10 mouse cellular contexts compared by ENCODE assay signal in genomic region chr14:79313439-79314175, GRCm38 (mm10). TPM values are rescaled to one million over a fixed set of nuclear protein-coding genes. Genes with fewer than 3 reads are reported as not detected.
DNase-seq lines count a peak whose midpoint lies in the region; ATAC-seq and TF ChIP-seq lines count a peak whose summit lies in the region.
"Had no signal": no experiment of that assay in that cellular context is flagged by ENCODE, and none has a peak within 500 bp of the region (broad histone marks: within the 10 kb centered on the region; RNA-seq: fewer than 3 reads in every experiment).

No protein-coding gene starts in this region.

- H3K4me1 ChIP-seq in forebrain, embryonic 12.5 days = peaks cover 5% of the 10 kb centered on the region
- peaks cover 21% of the 10 kb centered on the region for H3K4me1 ChIP-seq in liver, embryonic 16.5 days (ENCODE audit: control insufficient read depth, low read depth, low read length)

- peak overlapping the region; percentile 66 for H3K27ac ChIP-seq in left cerebral cortex, adult 2 months
- H3K27ac ChIP-seq in forebrain, embryonic 12.5 days = 0 out of 2 replicates have a peak overlapping the region, but pooled peaks have one; percentile 32
- no peak overlapping the region for H3K27ac ChIP-seq in liver, embryonic 16.5 days (ENCODE audit: low read length)
- H3K27ac ChIP-seq: macrophage had no signal

- H3K36me3 ChIP-seq in forebrain, embryonic 12.5 days (replicated peaks) = no peaks in the 10 kb centered on the region
- H3K36me3 ChIP-seq in liver, embryonic 16.5 days (ENCODE audit: control insufficient read depth, insufficient read depth) = no peaks in the 10 kb centered on the region

- no peaks in the 10 kb centered on the region for H3K9me3 ChIP-seq in forebrain, embryonic 12.5 days
- no peaks in the 10 kb centered on the region for H3K9me3 ChIP-seq in liver, embryonic 16.5 days (replicated peaks; ENCODE audit: control insufficient read depth, low read length)

- 57% methylated on average over 8 of the region's 8 CpGs for WGBS in forebrain, embryonic 12.5 days
- 43% methylated on average over 8 of the region's 8 CpGs for WGBS in liver, embryonic 16.5 days (ENCODE audit: insufficient replicate concordance)

- no peak overlapping the region for H3K4me2 ChIP-seq in forebrain, embryonic 12.5 days
- H3K4me2 ChIP-seq in liver, embryonic 16.5 days (ENCODE audit: low read depth, low read length) = no peak overlapping the region

- H3K9ac ChIP-seq in forebrain, embryonic 12.5 days = no peak overlapping the region
- no peak overlapping the region for H3K9ac ChIP-seq in liver, embryonic 16.5 days (ENCODE audit: low read depth, low read length)

- no peak overlapping the region for H3K4me3 ChIP-seq in left cerebral cortex, adult 2 months
- no peak overlapping the region for H3K4me3 ChIP-seq in forebrain, embryonic 12.5 days (replicated peaks)
- no peak overlapping the region for H3K4me3 ChIP-seq in liver, embryonic 16.5 days (ENCODE audit: low read depth, low read length)

- intact Hi-C loops in left cerebral cortex, adult 2 months (cut with DNase I) = no loop called here
- intact Hi-C loops in left cerebral cortex, postnatal 4 days (cut with DNase I) = no loop called here

- no peak for ATAC-seq in forebrain, embryonic 12.5 days (ENCODE audit: low FRiP score)
- ATAC-seq in liver, embryonic 16.5 days (ENCODE audit: low read depth) = peak; percentile 56; the same call in 1 of the 2 replicates

- H3K27me3 ChIP-seq in forebrain, embryonic 12.5 days = no peaks in the 10 kb centered on the region; the same call in 1 of the 2 replicates
- H3K27me3 ChIP-seq in liver, embryonic 16.5 days (ENCODE audit: control insufficient read depth, insufficient read depth, low read depth, low read length) = no peaks in the 10 kb centered on the region

- TF ChIP-seq CTCF in left cerebral cortex, adult 2 months (IDR thresholded peaks at IDR 0.05) = no peak

- DNase-seq in left cerebral cortex, adult 2 months (ENCODE audit: extremely low spot score in 1 of 2, low spot score in 2 of 2) = no peak
- DNase-seq in left cerebral cortex, postnatal 4 days = no peak
- peak; percentile 73 for DNase-seq in NIH3T3 (ENCODE audit: low read depth)
- DNase-seq in Muller cell, postnatal 12 days (ENCODE audit: inconsistent ontology term) = no peak
- DNase-seq in cerebellum, postnatal 25 days = no peak
- DNase-seq: cerebellum, postnatal 10 days; thymus, adult 18-20 months had no signal

RNA-seq across cellular contexts. Expression of gene Rgcc, which starts 12.2 kb away (rescaled TPM):
- total RNA-seq in left cerebral cortex, adult 2 months (2021) = 10 to 100 TPM; 33.6 to 44.5 TPM
- 10 to 100 TPM; 21.4 to 21.8 TPM for total RNA-seq in left cerebral cortex, postnatal 4 days (2021)
- 70.2 and 86.8 TPM in 2 replicates for polyA plus RNA-seq in forebrain, embryonic 12.5 days (2016; fragmentation: Nextera tagmentation; extraction: Ambion mirVana)
- 237 and 262 TPM in 2 replicates for polyA plus RNA-seq in liver, embryonic 16.5 days (2015; fragmentation: Nextera tagmentation; extraction: Ambion mirVana)
